Mouse (Mus musculus) cerebellum, adult 2 months (tissue): ENCODE measurements at regions not wholly inside any gene's neighbourhood (a gene's known extent, or its start where the extent isn't known, plus 50 kb on each side); places are given as distances from the start of the nearest gene placed in this dataset.

Experiments
- CTCF ChIP-seq: fragments of 200-500 bp; IDR thresholded peaks from 2 replicates; pipeline ENCODE4 v1.5.1; 2011; ENCODE audit warnings: low read depth, mild to moderate bottlenecking, control low read depth, low read length, moderate library complexity, borderline replicate concordance; ENCODE audit not compliant: insufficient read depth
- POLR2A ChIP-seq: fragments of 200-500 bp; IDR thresholded peaks from 2 replicates; pipeline ENCODE4 v1.6.1; 2011; ENCODE audit warnings: low read length, control low read depth, borderline replicate concordance; ENCODE audit not compliant: insufficient read depth

DNA sequence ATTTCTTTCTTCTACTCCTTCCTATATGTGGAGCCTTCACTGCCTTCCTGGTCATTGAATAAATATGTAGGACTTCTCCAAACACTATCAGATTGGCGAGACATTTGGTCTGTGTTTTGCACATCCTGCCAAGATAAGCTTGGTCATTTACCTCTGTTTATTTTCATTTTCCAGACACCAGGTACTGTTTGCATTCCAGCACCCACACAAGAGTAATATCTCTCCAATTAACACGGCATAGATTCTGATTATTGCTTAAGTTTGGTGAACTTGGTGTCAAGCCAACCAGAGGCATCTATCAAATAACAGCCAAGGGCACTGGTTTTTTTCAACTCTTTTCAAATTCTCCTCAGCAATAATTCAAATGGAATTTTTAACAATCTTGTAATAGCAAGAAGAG is 229.4 kb upstream of the Mpdz start:
- no peak for TF ChIP-seq POLR2A
- no peak for TF ChIP-seq CTCF
